Mouse (Mus musculus): ENCODE results near the gene Fam169b.

- TF ChIP-seq EP300 (IDR thresholded peaks at IDR 0.05; ENCODE audit: low read depth) = no peak
- TF ChIP-seq CTCF (IDR thresholded peaks at IDR 0.05; ENCODE audit: low read depth) = no peak
Measured at GRCm38 (mm10) chr7:68291603-68292002, 18.0 kb downstream of the Fam169b start.
